Mouse (Mus musculus): ENCODE measurements around the gene Wdr66.

Wdr66 gene

GRCm38 (mm10) chr5:123270917-123271316 lies 19.0 kb downstream of the Wdr66 start:
- DNase-seq (ENCODE audit: low spot score) = no peak

DNA sequence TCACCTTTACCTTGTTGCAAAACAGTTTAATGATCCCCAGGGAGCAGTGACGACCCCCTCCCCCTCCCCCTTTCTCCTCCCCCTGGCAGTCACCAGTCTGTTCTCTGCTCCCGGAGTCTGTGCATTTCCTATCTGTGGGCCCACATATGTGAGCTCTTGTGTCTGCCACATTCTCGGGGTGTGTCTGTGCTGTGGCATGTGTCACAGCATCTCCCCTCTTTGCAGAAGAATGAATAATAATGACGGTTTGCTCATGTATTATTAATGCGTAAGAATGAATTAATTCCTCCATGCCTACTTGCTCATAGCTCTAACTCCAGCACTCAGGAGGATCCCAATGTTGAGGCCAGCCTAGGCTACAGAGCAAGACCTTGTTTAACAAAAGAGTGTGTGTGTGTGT lies 21.0 kb downstream of the Wdr66 start:
- DNase-seq (ENCODE audit: low spot score) = no peak

DNA sequence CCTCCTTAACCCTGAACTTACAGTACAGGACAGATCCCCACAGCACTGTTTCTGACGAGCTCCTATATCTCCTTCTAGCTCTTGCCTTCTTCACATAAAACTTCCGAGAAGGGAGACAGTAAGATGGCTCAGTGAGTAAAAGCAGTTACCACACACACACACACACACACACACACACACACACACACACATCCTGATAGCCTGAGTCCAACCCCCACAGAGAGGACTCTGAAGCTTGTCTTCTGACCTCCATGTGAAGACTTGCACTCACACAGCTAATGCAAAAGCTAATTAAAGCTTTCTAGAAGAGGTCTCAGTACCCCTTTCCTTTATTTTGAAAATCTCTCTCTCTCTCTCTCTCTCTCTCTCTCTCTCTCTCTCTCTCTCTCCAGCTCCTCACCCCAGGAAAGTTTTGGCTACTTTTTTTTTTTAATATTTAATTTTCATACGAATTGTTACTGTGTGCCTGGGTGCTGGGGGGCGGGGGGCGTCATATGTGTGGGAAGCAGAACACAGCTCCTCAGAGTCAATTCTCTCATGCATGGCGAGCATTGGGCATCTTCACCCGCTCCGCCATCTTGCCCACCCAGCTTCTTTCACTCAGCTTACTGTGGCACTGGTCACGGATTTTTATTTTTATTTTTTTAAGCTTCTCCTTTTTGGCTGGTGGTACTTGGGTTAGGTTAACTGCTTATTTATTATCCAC lies 24.9 kb downstream of the Wdr66 start:
- no peak for DNase-seq (ENCODE audit: low spot score)

DNA sequence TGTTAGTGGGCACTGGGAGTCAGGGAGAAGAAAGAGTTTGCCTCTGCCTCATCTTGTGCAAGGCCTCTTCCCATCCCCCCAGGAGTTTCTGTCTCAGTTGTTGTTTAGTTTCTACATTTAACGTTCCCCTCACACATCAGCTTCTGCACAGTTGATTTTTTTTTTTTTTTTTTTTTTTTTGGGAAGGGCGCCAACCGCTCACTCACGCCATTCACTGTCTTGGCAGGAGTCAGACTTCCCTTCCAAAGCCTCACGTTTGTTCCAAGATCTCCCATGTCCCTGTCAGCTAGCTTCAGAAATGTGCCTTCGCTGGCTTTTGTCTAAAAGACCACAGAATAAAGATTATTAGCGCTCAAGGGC lies 25.4 kb downstream of the Wdr66 start:
- no peak for DNase-seq (ENCODE audit: low spot score)

GRCm38 (mm10) chr5:123277704-123278103 lies 25.8 kb downstream of the Wdr66 start:
- DNase-seq (ENCODE audit: low spot score) = no peak

- DNase-seq (ENCODE audit: low spot score) = no peak
Observed at GRCm38 (mm10) chr5:123279248-123279647, 27.3 kb downstream of the Wdr66 start.

DNA sequence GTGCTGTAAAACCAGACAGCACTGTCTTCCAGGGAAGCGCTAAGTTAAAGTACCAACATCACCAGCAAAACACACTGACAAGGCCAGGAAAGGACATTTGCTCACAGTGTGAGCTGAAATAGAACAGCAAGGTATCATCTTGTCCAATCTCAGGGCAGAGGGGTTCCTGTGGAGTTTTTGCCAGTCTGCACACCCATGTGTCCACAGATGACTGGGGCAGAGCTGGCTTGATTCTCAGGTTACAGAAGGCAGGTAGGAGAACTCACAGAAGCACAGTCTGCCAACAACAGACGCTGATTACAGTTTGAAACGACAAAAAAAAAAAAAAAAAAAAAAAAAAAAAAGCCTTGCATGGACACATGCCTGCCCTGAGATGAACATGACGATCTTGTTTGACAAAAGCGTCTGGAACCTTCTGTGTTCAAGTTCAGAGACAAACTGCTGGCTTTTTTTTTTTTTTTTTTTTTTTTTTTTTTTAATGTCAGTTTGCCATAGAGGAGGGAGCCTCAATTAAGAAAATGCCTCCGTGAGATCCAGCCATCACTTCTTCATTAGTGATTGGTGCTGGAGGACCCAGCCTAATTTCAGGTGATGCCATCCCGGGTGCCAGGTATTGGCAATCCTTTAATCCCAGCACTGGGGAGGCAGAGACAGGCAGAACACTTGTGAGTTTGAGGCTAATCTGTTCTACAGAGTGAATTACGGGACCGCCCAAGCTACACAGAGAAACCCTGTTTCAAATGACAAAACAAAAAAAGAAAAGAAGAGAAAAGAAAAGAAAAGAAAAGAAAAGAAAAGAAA lies 29.6 kb downstream of the Wdr66 start:
- DNase-seq (ENCODE audit: low spot score) = no peak

- DNase-seq (ENCODE audit: low spot score) = no peak
Observed at GRCm38 (mm10) chr5:123285174-123285573, 33.3 kb downstream of the Wdr66 start.

GRCm38 (mm10) chr5:123288079-123288478 lies 36.2 kb downstream of the Wdr66 start:
- no peak for DNase-seq (ENCODE audit: low spot score)

GRCm38 (mm10) chr5:123294653-123295052 lies 42.8 kb downstream of the Wdr66 start:
- DNase-seq (ENCODE audit: low spot score) = no peak

- DNase-seq (ENCODE audit: low spot score) = no peak
Observed at GRCm38 (mm10) chr5:123296224-123296806, 44.4 kb downstream of the Wdr66 start.

DNA sequence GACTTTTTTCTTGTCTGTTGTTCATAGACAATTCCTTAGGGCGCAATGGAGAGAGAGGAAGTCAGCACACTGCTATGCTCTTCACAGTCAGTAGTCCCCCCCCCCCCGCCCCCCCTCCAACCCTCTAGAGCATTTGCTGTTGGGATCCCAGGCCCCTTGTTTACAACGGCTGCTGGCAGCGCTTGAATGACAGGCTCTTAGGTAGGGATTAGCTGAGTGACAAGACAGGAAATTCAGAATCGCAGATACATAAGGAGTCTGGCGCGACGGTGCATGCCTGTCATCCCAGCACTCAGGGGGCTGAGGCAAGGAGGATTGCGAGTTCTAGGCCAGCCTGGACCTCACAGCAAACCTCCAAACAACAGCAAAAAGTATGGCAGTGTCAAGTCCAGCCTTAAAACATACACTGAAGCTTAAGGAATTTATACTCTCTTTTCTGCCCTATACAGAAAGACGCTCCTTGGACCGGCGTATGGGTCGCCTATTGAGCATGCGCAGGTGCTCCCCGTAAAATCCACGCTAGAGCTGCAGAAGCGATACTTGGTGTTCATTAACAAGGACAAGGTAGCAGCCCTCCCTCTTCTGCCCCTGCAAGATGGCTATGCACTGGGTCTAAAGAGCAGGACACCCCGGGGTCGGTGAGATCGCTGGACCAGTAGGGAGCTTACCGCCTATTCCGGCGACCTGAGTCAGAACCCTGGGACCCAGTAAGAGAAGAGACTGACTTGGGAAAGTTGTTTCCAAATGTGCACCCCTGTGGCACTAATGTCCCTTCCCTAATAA lies 45.3 kb downstream of the Wdr66 start:
- no peak for DNase-seq (ENCODE audit: low spot score)

DNA sequence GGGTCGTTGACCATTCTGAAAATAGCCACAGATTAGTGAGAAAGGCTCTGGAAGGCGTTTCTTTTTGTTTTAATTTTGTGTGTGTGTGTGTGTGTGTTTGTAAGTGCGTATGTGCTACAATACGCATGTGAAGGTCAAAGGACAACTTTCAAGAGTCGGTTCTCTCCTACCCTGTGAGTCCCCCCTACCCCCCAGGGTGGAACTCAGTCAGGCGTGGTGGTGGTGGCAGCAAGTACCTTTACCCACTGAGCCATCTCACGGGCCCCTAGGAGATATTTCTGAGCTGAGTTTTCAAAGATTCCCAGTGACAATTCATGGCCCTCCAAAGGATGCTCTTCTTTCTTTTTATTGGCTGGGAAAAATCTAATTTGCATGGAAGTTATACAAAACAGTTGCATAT lies 45.9 kb downstream of the Wdr66 start:
- no peak for DNase-seq (ENCODE audit: low spot score)

GRCm38 (mm10) chr5:123298526-123298925 lies 46.6 kb downstream of the Wdr66 start:
- DNase-seq (ENCODE audit: low spot score) = no peak

DNA sequence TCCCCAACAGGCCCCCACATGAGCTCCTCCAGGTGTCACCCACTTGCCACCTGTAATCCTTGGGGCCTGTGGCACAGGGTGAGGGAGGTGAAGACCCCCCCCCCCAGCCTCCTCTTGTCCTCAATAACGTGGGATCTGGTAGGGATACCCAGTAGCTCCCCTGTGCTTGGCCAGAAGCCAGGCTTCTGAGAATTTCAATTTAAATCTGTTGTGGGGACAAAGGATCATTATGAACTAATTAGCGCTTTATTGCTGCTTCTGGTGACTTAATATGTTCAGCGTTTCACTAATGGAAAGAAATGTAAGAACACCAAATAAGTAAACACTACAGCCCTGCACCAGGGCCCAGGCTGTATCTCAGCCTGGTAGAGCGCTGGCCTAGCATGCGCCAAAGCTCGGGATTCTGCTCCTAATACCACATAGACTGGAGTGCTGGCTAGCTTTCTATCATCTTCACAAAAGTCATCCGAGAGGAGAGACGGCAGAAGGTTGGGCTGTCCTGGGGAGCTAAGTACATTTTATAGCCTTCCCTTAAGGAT lies 48.7 kb downstream of the Wdr66 start:
- DNase-seq (ENCODE audit: low spot score) = no peak

- no peak for DNase-seq (ENCODE audit: low spot score)
Observed at GRCm38 (mm10) chr5:123301780-123302521, 50.0 kb downstream of the Wdr66 start.

- DNase-seq (ENCODE audit: low spot score) = no peak
Observed at GRCm38 (mm10) chr5:123307630-123308282, 55.9 kb downstream of the Wdr66 start.

- DNase-seq (ENCODE audit: low spot score) = no peak
Observed at GRCm38 (mm10) chr5:123309816-123310215, 57.9 kb downstream of the Wdr66 start.

GRCm38 (mm10) chr5:123310221-123310620 lies 58.3 kb downstream of the Wdr66 start:
- no peak for DNase-seq (ENCODE audit: low spot score)

DNA sequence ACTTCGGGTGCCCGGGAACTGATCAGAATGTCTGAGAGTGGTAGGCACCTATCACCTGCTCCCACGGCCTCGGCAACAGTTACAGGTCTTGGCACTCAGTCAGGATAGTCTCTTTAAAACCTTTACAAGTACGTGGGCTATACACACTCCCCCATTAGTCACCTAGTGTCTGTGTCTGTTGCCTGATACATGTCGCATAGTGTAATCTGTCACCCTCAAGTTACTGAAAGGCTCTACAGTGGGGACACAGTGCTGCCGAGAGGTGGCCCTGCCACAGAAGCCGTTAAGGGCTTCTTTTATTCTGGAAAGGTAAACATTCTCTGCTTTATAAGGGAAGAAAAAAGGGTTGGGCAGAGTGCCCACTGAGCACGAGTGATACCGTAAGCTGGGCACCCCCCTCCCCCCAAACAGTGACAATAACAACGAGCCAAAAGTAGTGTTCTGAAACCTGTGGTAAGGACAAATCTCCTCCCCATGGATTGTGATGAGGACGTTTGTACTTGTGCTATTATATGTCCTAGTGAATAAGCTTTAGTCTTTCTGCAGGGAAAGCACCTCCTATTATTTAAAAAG lies 61.2 kb downstream of the Wdr66 start:
- no peak for DNase-seq (ENCODE audit: low spot score)

Data from urinary bladder, postnatal 10 days (tissue).